Mouse (Mus musculus) ES-Bruce4 (cell line): Measurements from ENCODE around the gene Cldn24. TPM values are rescaled to one million over a fixed set of nuclear protein-coding genes. Genes with fewer than 3 reads are reported as not detected.
"Not testable (repeated sequence)": the region's sequence is repeated elsewhere in the genome, so short reads cannot be mapped to it uniquely, and the experiment has no call there.

ENCODE experiments used
- H3K27ac ChIP-seq: 2 replicates; pipeline ENCODE4 v1.5.1; 2012; ENCODE audit warnings: low read length, inconsistent platforms; ENCODE audit not compliant: insufficient read depth
- H3K27me3 ChIP-seq: 2 replicates; pipeline ENCODE4 v1.6.1; 2012; ENCODE audit warnings: mild to moderate bottlenecking, low read length, inconsistent platforms; ENCODE audit not compliant: control insufficient read depth, poor library complexity, insufficient read depth, severe bottlenecking
- H3K36me3 ChIP-seq: 2 replicates; pipeline ENCODE4 v1.6.1; 2012; ENCODE audit warnings: inconsistent platforms, mild to moderate bottlenecking, low read length, moderate library complexity; ENCODE audit not compliant: control insufficient read depth, poor library complexity, insufficient read depth, severe bottlenecking
- H3K4me1 ChIP-seq: one replicate; pipeline ENCODE4 v1.8.1; 2011; ENCODE audit warnings: low read length; ENCODE audit not compliant: control insufficient read depth, insufficient read depth
- H3K4me3 ChIP-seq: 2 replicates; pipeline ENCODE4 v1.5.1; 2011; ENCODE audit warnings: low read depth, mild to moderate bottlenecking, low read length
- H3K9ac ChIP-seq: 2 replicates; pipeline ENCODE4 v1.6.1; 2012; ENCODE audit warnings: low read depth, mild to moderate bottlenecking, inconsistent platforms; ENCODE audit not compliant: poor library complexity, severe bottlenecking
- H3K9me3 ChIP-seq: replicated peaks from 2 replicates; pipeline ENCODE4 v1.6.1; 2012; ENCODE audit warnings: mild to moderate bottlenecking, low read length, inconsistent platforms; ENCODE audit not compliant: control insufficient read depth, poor library complexity, insufficient read depth, severe bottlenecking
- CTCF ChIP-seq: IDR thresholded peaks from one replicate; pipeline ENCODE4 v1.8.1; 2011; ENCODE audit warnings: low read depth, low read length
- EP300 ChIP-seq: IDR thresholded peaks from 2 replicates; pipeline ENCODE4 v1.6.1; 2011; ENCODE audit warnings: low read depth, low read length; ENCODE audit not compliant: insufficient read depth
- POLR2A ChIP-seq: IDR thresholded peaks from one replicate; pipeline ENCODE4 v1.8.1; 2011; ENCODE audit warnings: low read length; ENCODE audit not compliant: insufficient read depth
- polyA plus RNA-seq: library from polyadenylated mRNA; stranded (reverse); fragments of >200 nt; gene quantifications from 2 replicates; pipeline ENCODE4 v1.2.4, GENCODE M21; 2011; ENCODE audit warnings: low read depth; ENCODE audit not compliant: missing spikeins, insufficient read depth, insufficient read length

Cldn24 gene
- polyA plus RNA-seq, 1 experiment: not detected

- TF ChIP-seq POLR2A: no peak
- no peak for TF ChIP-seq CTCF
- TF ChIP-seq EP300: no peak
- Histone ChIP-seq H3K9me3 (no peaks in the 10 kb centered on the region), H3K36me3 (no peaks in the 10 kb centered on the region), H3K4me3 (no peak overlapping the region), H3K4me1 (no peaks in the 10 kb centered on the region), H3K27ac (no peak overlapping the region), H3K27me3 (no peaks in the 10 kb centered on the region; the same call in 1 of the 2 replicates), H3K9ac (no peak overlapping the region)
Measured at GRCm38 (mm10) chr8:47804262-47804661, 17.7 kb upstream of the Cldn24 start.

- H3K4me1 ChIP-seq: no peaks in the 10 kb centered on the region
- H3K27ac ChIP-seq: no peak overlapping the region
- H3K9ac ChIP-seq: no peak overlapping the region
- no peaks in the 10 kb centered on the region for H3K36me3 ChIP-seq
- TF ChIP-seq CTCF: no peak
- no peak for TF ChIP-seq EP300
- no peak for TF ChIP-seq POLR2A
- no peaks in the 10 kb centered on the region for H3K9me3 ChIP-seq
- no peaks in the 10 kb centered on the region for H3K27me3 ChIP-seq
- no peak overlapping the region for H3K4me3 ChIP-seq
Measured at GRCm38 (mm10) chr8:47809970-47810665, 11.8 kb upstream of the Cldn24 start.

GRCm38 (mm10) chr8:47810666-47811015 lies 11.3 kb upstream of the Cldn24 start:
- TF ChIP-seq POLR2A (no peak), EP300 (no peak), CTCF (peak; percentile 43)
- Histone ChIP-seq H3K4me3 (no peak overlapping the region), H3K27ac (no peak overlapping the region), H3K9me3 (no peaks in the 10 kb centered on the region), H3K4me1 (no peaks in the 10 kb centered on the region), H3K27me3 (no peaks in the 10 kb centered on the region), H3K36me3 (no peaks in the 10 kb centered on the region), H3K9ac (no peak overlapping the region)

GRCm38 (mm10) chr8:47811221-47811620 lies 10.7 kb upstream of the Cldn24 start:
- Histone ChIP-seq H3K36me3 (no peaks in the 10 kb centered on the region), H3K9ac (no peak overlapping the region), H3K27ac (no peak overlapping the region), H3K9me3 (no peaks in the 10 kb centered on the region), H3K4me3 (no peak overlapping the region), H3K4me1 (no peaks in the 10 kb centered on the region), H3K27me3 (no peaks in the 10 kb centered on the region)
- TF ChIP-seq POLR2A (no peak), CTCF (no peak), EP300 (no peak)

- Histone ChIP-seq H3K36me3 (no peaks in the 10 kb centered on the region), H3K4me3 (no peak overlapping the region), H3K9ac (no peak overlapping the region), H3K4me1 (no peaks in the 10 kb centered on the region), H3K9me3 (no peaks in the 10 kb centered on the region), H3K27me3 (no peaks in the 10 kb centered on the region), H3K27ac (no peak overlapping the region)
- TF ChIP-seq POLR2A (no peak), CTCF (no peak), EP300 (no peak)
Measured at GRCm38 (mm10) chr8:47819034-47819433, 2.9 kb upstream of the Cldn24 start.

- H3K4me1 ChIP-seq: no peaks in the 10 kb centered on the region
- no peaks in the 10 kb centered on the region for H3K27me3 ChIP-seq
- TF ChIP-seq EP300: no peak
- no peak for TF ChIP-seq CTCF
- H3K36me3 ChIP-seq: no peaks in the 10 kb centered on the region
- no peaks in the 10 kb centered on the region for H3K9me3 ChIP-seq
- H3K9ac ChIP-seq: no peak overlapping the region
- H3K27ac ChIP-seq: no peak overlapping the region
- H3K4me3 ChIP-seq: no peak overlapping the region
Measured at GRCm38 (mm10) chr8:47820914-47821772, 800 bp upstream of the Cldn24 start.

- H3K4me1 ChIP-seq, H3K27ac ChIP-seq, H3K36me3 ChIP-seq, H3K9ac ChIP-seq, H3K27me3 ChIP-seq, H3K4me3 ChIP-seq, H3K9me3 ChIP-seq: not testable (repeated sequence)
Measured at GRCm38 (mm10) chr8:47822541-47822940, 598 bp downstream of the Cldn24 start.
